Mouse (Mus musculus): ENCODE data around the gene 2900011O08Rik. TPM values are rescaled to one million over a fixed set of nuclear protein-coding genes. Genes with fewer than 3 reads are reported as not detected.

The 2900011O08Rik gene
- polyA plus RNA-seq, 1 experiment: 162 TPM

- TF ChIP-seq CTCF (IDR thresholded peaks at IDR 0.05; ENCODE audit: borderline replicate concordance, insufficient read depth, low read depth, low read length): no peak
- no peak for TF ChIP-seq POLR2A (IDR thresholded peaks at IDR 0.05; ENCODE audit: borderline replicate concordance, insufficient read depth, low read length)
- no peaks in the 10 kb centered on the region for H3K27me3 ChIP-seq (ENCODE audit: control insufficient read depth, insufficient read depth, low read length)
- H3K4me3 ChIP-seq (replicated peaks; ENCODE audit: insufficient read depth, low read depth, low read length): no peak overlapping the region
- no peak for DNase-seq
- no peak overlapping the region for H3K27ac ChIP-seq (ENCODE audit: insufficient read depth, low read length)
- 74% methylated on average over 2 of the region's 2 CpGs for WGBS
- H3K4me1 ChIP-seq (ENCODE audit: control insufficient read depth, insufficient read depth, low read length): no peaks in the 10 kb centered on the region; the same call in 1 of the 2 replicates
Observed at GRCm38 (mm10) chr16:14029851-14030250, 43.4 kb downstream of the 2900011O08Rik start.

GRCm38 (mm10) chr16:14030650-14031049 lies 44.2 kb downstream of the 2900011O08Rik start:
- Histone ChIP-seq H3K27ac (ENCODE audit: insufficient read depth, low read length) (no peak overlapping the region), H3K4me3 (replicated peaks; ENCODE audit: insufficient read depth, low read depth, low read length) (no peak overlapping the region), H3K4me1 (ENCODE audit: control insufficient read depth, insufficient read depth, low read length) (no peaks in the 10 kb centered on the region; the same call in 1 of the 2 replicates), H3K27me3 (ENCODE audit: control insufficient read depth, insufficient read depth, low read length) (no peaks in the 10 kb centered on the region)
- WGBS: 85% methylated on average over 4 of the region's 4 CpGs
- DNase-seq: no peak
- TF ChIP-seq CTCF (IDR thresholded peaks at IDR 0.05; ENCODE audit: borderline replicate concordance, insufficient read depth, low read depth, low read length) (no peak), POLR2A (IDR thresholded peaks at IDR 0.05; ENCODE audit: borderline replicate concordance, insufficient read depth, low read length) (no peak)

- WGBS: 91% methylated on average over 4 of the region's 4 CpGs
- peak in 1 of 2 experiments; percentile 3 for DNase-seq
- no peaks in the 10 kb centered on the region for H3K27me3 ChIP-seq (ENCODE audit: control insufficient read depth, insufficient read depth, low read length)
- H3K4me3 ChIP-seq (replicated peaks; ENCODE audit: insufficient read depth, low read depth, low read length): no peak overlapping the region
- TF ChIP-seq POLR2A (IDR thresholded peaks at IDR 0.05; ENCODE audit: borderline replicate concordance, insufficient read depth, low read length) (no peak), CTCF (IDR thresholded peaks at IDR 0.05; ENCODE audit: borderline replicate concordance, insufficient read depth, low read depth, low read length) (no peak)
- no peak overlapping the region for H3K27ac ChIP-seq (ENCODE audit: insufficient read depth, low read length)
- no peaks in the 10 kb centered on the region; the same call in 1 of the 2 replicates for H3K4me1 ChIP-seq (ENCODE audit: control insufficient read depth, insufficient read depth, low read length)
Observed at GRCm38 (mm10) chr16:14033076-14033475, 46.7 kb downstream of the 2900011O08Rik start.

GRCm38 (mm10) chr16:14042421-14042820 lies 56.0 kb downstream of the 2900011O08Rik start:
- no peak for DNase-seq
- H3K4me3 ChIP-seq (replicated peaks; ENCODE audit: insufficient read depth, low read depth, low read length): no peak overlapping the region
- peaks cover 8% of the 10 kb centered on the region for H3K4me1 ChIP-seq (ENCODE audit: control insufficient read depth, insufficient read depth, low read length)
- H3K27me3 ChIP-seq (ENCODE audit: control insufficient read depth, insufficient read depth, low read length): no peaks in the 10 kb centered on the region
- no peak overlapping the region for H3K27ac ChIP-seq (ENCODE audit: insufficient read depth, low read length)
- TF ChIP-seq CTCF (IDR thresholded peaks at IDR 0.05; ENCODE audit: borderline replicate concordance, insufficient read depth, low read depth, low read length): no peak
- TF ChIP-seq POLR2A (IDR thresholded peaks at IDR 0.05; ENCODE audit: borderline replicate concordance, insufficient read depth, low read length): no peak
- 90% methylated on average over 2 of the region's 2 CpGs for WGBS

GRCm38 (mm10) chr16:14044695-14045094 lies 58.3 kb downstream of the 2900011O08Rik start:
- Histone ChIP-seq H3K27ac (ENCODE audit: insufficient read depth, low read length) (peak overlapping the region; percentile 26; the same call in 1 of the 2 replicates), H3K4me1 (ENCODE audit: control insufficient read depth, insufficient read depth, low read length) (peaks cover 8% of the 10 kb centered on the region), H3K4me3 (replicated peaks; ENCODE audit: insufficient read depth, low read depth, low read length) (no peak overlapping the region), H3K27me3 (ENCODE audit: control insufficient read depth, insufficient read depth, low read length) (no peaks in the 10 kb centered on the region)
- WGBS: 21% methylated on average over 8 of the region's 8 CpGs
- no peak for TF ChIP-seq CTCF (IDR thresholded peaks at IDR 0.05; ENCODE audit: borderline replicate concordance, insufficient read depth, low read depth, low read length)
- TF ChIP-seq POLR2A (IDR thresholded peaks at IDR 0.05; ENCODE audit: borderline replicate concordance, insufficient read depth, low read length): 0 out of 2 replicates have a peak, but pooled peaks have one; percentile 11
- peak; percentile 57 to 76 for DNase-seq

- Histone ChIP-seq H3K27ac (ENCODE audit: insufficient read depth, low read length) (no peak overlapping the region), H3K27me3 (ENCODE audit: control insufficient read depth, insufficient read depth, low read length) (no peaks in the 10 kb centered on the region), H3K4me1 (ENCODE audit: control insufficient read depth, insufficient read depth, low read length) (peaks cover 13% of the 10 kb centered on the region), H3K4me3 (replicated peaks; ENCODE audit: insufficient read depth, low read depth, low read length) (no peak overlapping the region)
- TF ChIP-seq POLR2A (IDR thresholded peaks at IDR 0.05; ENCODE audit: borderline replicate concordance, insufficient read depth, low read length) (no peak), CTCF (IDR thresholded peaks at IDR 0.05; ENCODE audit: borderline replicate concordance, insufficient read depth, low read depth, low read length) (no peak)
- peak in 1 of 2 experiments; percentile 18 for DNase-seq
- 32% methylated on average over 4 of the region's 4 CpGs for WGBS
Observed at GRCm38 (mm10) chr16:14046224-14046756, 59.9 kb downstream of the 2900011O08Rik start.

- peaks cover 15% of the 10 kb centered on the region; the same call in 1 of the 2 replicates for H3K4me1 ChIP-seq (ENCODE audit: control insufficient read depth, insufficient read depth, low read length)
- DNase-seq: peak; percentile 44 to 75
- no peaks in the 10 kb centered on the region for H3K27me3 ChIP-seq (ENCODE audit: control insufficient read depth, insufficient read depth, low read length)
- peak overlapping the region; percentile 95 for H3K27ac ChIP-seq (ENCODE audit: insufficient read depth, low read length)
- TF ChIP-seq POLR2A (IDR thresholded peaks at IDR 0.05; ENCODE audit: borderline replicate concordance, insufficient read depth, low read length) (no peak), CTCF (IDR thresholded peaks at IDR 0.05; ENCODE audit: borderline replicate concordance, insufficient read depth, low read depth, low read length) (no peak)
- no peak overlapping the region for H3K4me3 ChIP-seq (replicated peaks; ENCODE audit: insufficient read depth, low read depth, low read length)
- WGBS: 3% methylated on average over 2 of the region's 2 CpGs
Observed at GRCm38 (mm10) chr16:14052221-14052620, 65.8 kb downstream of the 2900011O08Rik start.

- H3K27ac ChIP-seq (ENCODE audit: insufficient read depth, low read length): 0 out of 2 replicates have a peak overlapping the region, but pooled peaks have one; percentile 95
- WGBS: 90% methylated on average over 5 of the region's 5 CpGs
- no peak for TF ChIP-seq CTCF (IDR thresholded peaks at IDR 0.05; ENCODE audit: borderline replicate concordance, insufficient read depth, low read depth, low read length)
- TF ChIP-seq POLR2A (IDR thresholded peaks at IDR 0.05; ENCODE audit: borderline replicate concordance, insufficient read depth, low read length): no peak
- H3K27me3 ChIP-seq (ENCODE audit: control insufficient read depth, insufficient read depth, low read length): no peaks in the 10 kb centered on the region
- peak in 1 of 2 experiments; percentile 5 for DNase-seq
- peaks cover 15% of the 10 kb centered on the region; the same call in 1 of the 2 replicates for H3K4me1 ChIP-seq (ENCODE audit: control insufficient read depth, insufficient read depth, low read length)
- no peak overlapping the region for H3K4me3 ChIP-seq (replicated peaks; ENCODE audit: insufficient read depth, low read depth, low read length)
Observed at GRCm38 (mm10) chr16:14053116-14053515, 66.7 kb downstream of the 2900011O08Rik start.
